Mouse (Mus musculus) CH12.LX (cell line): Measurements from ENCODE around the gene Rhof. TPM values are rescaled to one million over a fixed set of nuclear protein-coding genes. Genes with fewer than 3 reads are reported as not detected.

Source experiments
- DNase-seq: peaks from one replicate; pipeline ENCODE4 v3.0.0-alpha.2; 2013; ENCODE audit errors: extremely low read depth
- H3K27ac ChIP-seq: 2 replicates; pipeline ENCODE4 v1.5.1; 2012; ENCODE audit warnings: low read depth, mild to moderate bottlenecking, control low read depth, moderate library complexity; ENCODE audit not compliant: insufficient read depth
- H3K27me3 ChIP-seq: replicated peaks from 2 replicates; pipeline ENCODE3; 2012; ENCODE audit warnings: inconsistent platforms
- H3K36me3 ChIP-seq, 2 experiments: replicated peaks in 1 of 2; 2 replicates each; pipeline versions ENCODE3 to v1.6.1; 2012; ENCODE audit warnings: inconsistent platforms in 1 of 2, low read length in 1 of 2, mild to moderate bottlenecking in 1 of 2, mixed read lengths in 1 of 2, moderate library complexity in 1 of 2; ENCODE audit not compliant: control insufficient read depth in 1 of 2, insufficient read depth in 1 of 2
- H3K4me1 ChIP-seq, 2 experiments: 2 replicates each; pipeline ENCODE4 v1.6.1; 2012; ENCODE audit warnings: inconsistent platforms in 1 of 2, moderate library complexity in 1 of 2; ENCODE audit not compliant: insufficient read depth in 2 of 2, control insufficient read depth in 1 of 2
- H3K4me2 ChIP-seq: 2 replicates; pipeline ENCODE4 v1.6.1; 2012; ENCODE audit warnings: low read depth, mild to moderate bottlenecking, control low read depth; ENCODE audit not compliant: poor library complexity, insufficient read depth, severe bottlenecking
- H3K4me3 ChIP-seq, 3 experiments: fragments of 150-350 bp in 1 of 3; sonication (generic) in 1 of 3; replicated peaks in 1 of 3; 2 replicates each; pipeline versions ENCODE3 to v1.5.1; 2011 to 2012; ENCODE audit warnings: low read depth in 2 of 3, low read length in 2 of 3, mild to moderate bottlenecking in 2 of 3, moderate library complexity in 2 of 3, control low read depth in 1 of 3, improper control_type of control experiment in 1 of 3, inconsistent platforms in 1 of 3, mixed read lengths in 1 of 3; ENCODE audit not compliant: poor library complexity in 1 of 3
- H3K79me2 ChIP-seq: replicated peaks from 2 replicates; pipeline ENCODE4 v1.6.1; 2012; ENCODE audit warnings: mild to moderate bottlenecking, moderate library complexity; ENCODE audit not compliant: control insufficient read depth, poor library complexity, insufficient read depth, severe bottlenecking; ENCODE audit errors: extremely low read depth
- H3K9ac ChIP-seq: 2 replicates; pipeline ENCODE4 v1.6.1; 2012; ENCODE audit warnings: low read depth, mild to moderate bottlenecking, control low read depth, moderate library complexity; ENCODE audit not compliant: insufficient read depth
- H3K9me3 ChIP-seq: replicated peaks from 2 replicates; pipeline ENCODE3; 2012; ENCODE audit warnings: low read length, inconsistent platforms, mixed read lengths
- CHD1 ChIP-seq: IDR thresholded peaks from 2 replicates; pipeline ENCODE4 v1.6.1; 2012; ENCODE audit warnings: low read depth, low read length, improper control_type of control experiment, inconsistent platforms
- CHD2 ChIP-seq: IDR thresholded peaks from 2 replicates; pipeline ENCODE4 v1.6.1; 2011; ENCODE audit warnings: low read length, improper control_type of control experiment
- EP300 ChIP-seq: IDR thresholded peaks from 2 replicates; pipeline ENCODE4 v1.6.1; 2011; ENCODE audit warnings: low read length, improper control_type of control experiment
- JUN ChIP-seq: IDR thresholded peaks from 2 replicates; pipeline ENCODE4 v1.6.1; 2011; ENCODE audit warnings: low read depth, mild to moderate bottlenecking, low read length, improper control_type of control experiment, moderate library complexity; ENCODE audit not compliant: insufficient read depth
- JUND ChIP-seq: conservative IDR thresholded peaks from 2 replicates; pipeline ENCODE4 v1.6.1; 2011; ENCODE audit warnings: low read depth, low read length, improper control_type of control experiment
- KAT2A ChIP-seq: IDR thresholded peaks from 2 replicates; pipeline ENCODE4 v1.6.1; 2012; ENCODE audit warnings: low read length, improper control_type of control experiment, inconsistent platforms; ENCODE audit not compliant: insufficient replicate concordance
- MAZ ChIP-seq: IDR thresholded peaks from 2 replicates; pipeline ENCODE4 v1.6.1; 2012; ENCODE audit warnings: low read depth, mild to moderate bottlenecking, inconsistent platforms, low read length, improper control_type of control experiment, moderate library complexity
- MEF2A ChIP-seq: IDR thresholded peaks from 2 replicates; pipeline ENCODE4 v1.6.1; 2014; ENCODE audit warnings: low read depth, mild to moderate bottlenecking, inconsistent platforms, low read length, improper control_type of control experiment, borderline replicate concordance
- MXI1 ChIP-seq: IDR thresholded peaks from 2 replicates; pipeline ENCODE4 v1.6.1; 2011; ENCODE audit warnings: mild to moderate bottlenecking, low read depth, low read length, improper control_type of control experiment
- NRF1 ChIP-seq: IDR thresholded peaks from 2 replicates; pipeline ENCODE4 v1.6.1; 2014; ENCODE audit warnings: low read depth, mild to moderate bottlenecking, inconsistent platforms, low read length, improper control_type of control experiment, moderate library complexity
- PAX5 ChIP-seq: IDR thresholded peaks from 2 replicates; pipeline ENCODE4 v1.6.1; 2012; ENCODE audit warnings: low read length, inconsistent platforms, mixed read lengths
- RAD21 ChIP-seq: IDR thresholded peaks from 2 replicates; pipeline ENCODE4 v1.6.1; 2011; ENCODE audit warnings: low read depth, mild to moderate bottlenecking, low read length, improper control_type of control experiment, moderate library complexity
- RCOR1 ChIP-seq: conservative IDR thresholded peaks from 2 replicates; pipeline ENCODE4 v1.6.1; 2012; ENCODE audit warnings: low read depth, mild to moderate bottlenecking, inconsistent platforms, low read length, improper control_type of control experiment
- TBP ChIP-seq: conservative IDR thresholded peaks from 2 replicates; pipeline ENCODE4 v1.6.1; 2011; ENCODE audit warnings: low read depth, low read length, improper control_type of control experiment
- UBTF ChIP-seq: IDR thresholded peaks from 2 replicates; pipeline ENCODE4 v1.6.1; 2012; ENCODE audit warnings: low read depth, mild to moderate bottlenecking, inconsistent platforms, low read length, improper control_type of control experiment, moderate library complexity
- USF1 ChIP-seq: IDR thresholded peaks from 2 replicates; pipeline ENCODE4 v1.6.1; 2014; ENCODE audit warnings: low read depth, mild to moderate bottlenecking, inconsistent platforms, low read length, improper control_type of control experiment
- ZMIZ1 ChIP-seq: IDR thresholded peaks from 2 replicates; pipeline ENCODE4 v1.6.1; 2012; ENCODE audit warnings: low read depth, mild to moderate bottlenecking, inconsistent platforms, low read length, improper control_type of control experiment
- ZNF384 ChIP-seq: IDR thresholded peaks from 2 replicates; pipeline ENCODE4 v1.6.1; 2012; ENCODE audit warnings: low read depth, low read length, improper control_type of control experiment, inconsistent platforms
- dilution Hi-C: fragments of 300-500 bp; cut with MboI; formaldehyde crosslinking; loops from 2 replicates; pipeline ENCODE4 v1.14.3; 2020; ENCODE audit warnings: low sequenced_read_pairs; ENCODE audit not compliant: extremely low pct_unique_long_range_greater_than_20kb, extremely low pct_ligation_motif_present
- in situ Hi-C: fragments of 300-500 bp; cut with MboI; formaldehyde crosslinking; loops from 3 replicates; pipeline ENCODE4 v1.14.3; 2019; ENCODE audit warnings: low sequenced_read_pairs, low pct_ligation_motif_present, low pct_unique_long_range_greater_than_20kb, mixed read lengths
- polyA plus RNA-seq: library from polyadenylated mRNA; unstranded; fragments of >175 nt; gene quantifications from 2 replicates; pipeline ENCODE4 v1.2.1, GENCODE M21; 2012; ENCODE audit warnings: low read depth; ENCODE audit not compliant: insufficient read length
- total RNA-seq, 2 experiments: library from RNA; depleted of rRNA; stranded (reverse); fragments of 300-350 nt in 1 of 2; fragments of >200 nt in 1 of 2; gene quantifications; 2 replicates each; pipeline ENCODE4 v1.2.3; 2012 to 2014

Gene Rhof
- total and polyA plus RNA-seq, 3 experiments: 33.6 to 56.9 (median 45.4) TPM

DNA sequence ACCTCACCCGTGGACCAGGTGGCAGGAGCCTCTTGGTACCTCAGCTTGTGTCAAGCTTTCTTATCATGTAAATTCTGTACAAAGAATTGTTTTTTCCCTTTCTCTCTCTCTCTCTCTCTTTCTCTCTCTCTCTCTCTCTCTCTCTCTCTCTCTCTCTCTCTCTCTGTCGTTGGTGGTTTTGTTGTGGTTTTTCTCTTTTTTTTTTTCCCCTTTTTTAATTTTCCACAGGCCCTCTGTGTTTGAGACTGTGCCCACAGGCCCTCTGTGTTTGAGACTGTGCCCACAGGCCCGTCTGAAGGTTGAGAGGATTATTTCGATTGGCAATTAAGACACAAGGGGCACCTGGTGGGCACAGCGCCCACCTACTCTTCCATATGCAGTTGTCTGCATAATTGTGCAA is 35.1 kb upstream of the Rhof start:
- Histone ChIP-seq H3K27ac (no peak overlapping the region), H3K9ac (no peak overlapping the region), H3K4me2 (no peak overlapping the region), H3K9me3 (no peaks in the 10 kb centered on the region), H3K27me3 (no peaks in the 10 kb centered on the region), H3K36me3 (peaks cover 35 to 54% of the 10 kb centered on the region in 2 experiments), H3K4me1 (peaks cover 0 to 18% of the 10 kb centered on the region in 2 experiments; a peak in 3 of 4 replicates), H3K79me2 (no peaks in the 10 kb centered on the region), H3K4me3 (no peak overlapping the region)
- in situ Hi-C loops: no loop called here
- no peak for DNase-seq
- no peak for TF ChIP-seq TBP
- no peak for TF ChIP-seq EP300
- 0 out of 2 replicates have a peak, but pooled peaks have one; percentile 22 for TF ChIP-seq JUND
- TF ChIP-seq MAZ: no peak
- no peak for TF ChIP-seq USF1
- TF ChIP-seq MXI1: no peak
- peak; percentile 53; the same call in 1 of the 2 replicates for TF ChIP-seq ZNF384
- no peak for TF ChIP-seq UBTF
- no peak for TF ChIP-seq NRF1
- no peak for TF ChIP-seq CHD1
- no peak for TF ChIP-seq PAX5
- TF ChIP-seq JUN: no peak
- TF ChIP-seq MEF2A: no peak
- TF ChIP-seq CHD2: no peak
- TF ChIP-seq RAD21: no peak
- dilution Hi-C loops: no loop called here

GRCm38 (mm10) chr5:123166437-123166836 is 33.9 kb upstream of the Rhof start:
- no peak overlapping the region for H3K4me2 ChIP-seq
- H3K27me3 ChIP-seq: no peaks in the 10 kb centered on the region
- in situ Hi-C loops (no loop called here), dilution Hi-C loops (no loop called here)
- H3K4me3 ChIP-seq: no peak overlapping the region
- DNase-seq: no peak
- no peak overlapping the region for H3K27ac ChIP-seq
- H3K36me3 ChIP-seq: peaks cover 43 to 65% of the 10 kb centered on the region in 2 experiments
- no peak for TF ChIP-seq PAX5
- TF ChIP-seq USF1: no peak
- no peak for TF ChIP-seq ZMIZ1
- TF ChIP-seq RAD21: no peak
- TF ChIP-seq RCOR1: no peak
- TF ChIP-seq KAT2A: no peak
- no peaks in the 10 kb centered on the region for H3K79me2 ChIP-seq
- H3K4me1 ChIP-seq: peaks cover 0 to 16% of the 10 kb centered on the region in 2 experiments; a peak in 3 of 4 replicates
- H3K9ac ChIP-seq: no peak overlapping the region
- H3K9me3 ChIP-seq: no peaks in the 10 kb centered on the region
